Mouse (Mus musculus) small intestine, adult 2 months (tissue): ENCODE measurements around the gene Rbms3. TPM values are rescaled to one million over a fixed set of nuclear protein-coding genes. Genes with fewer than 3 reads are reported as not detected.

Experiments
- H3K27ac ChIP-seq: fragments of 200-500 bp; 2 replicates; pipeline ENCODE4 v1.5.1; 2012; ENCODE audit warnings: low read depth, low read length, control low read depth, inconsistent platforms; ENCODE audit not compliant: insufficient read depth
- H3K27me3 ChIP-seq: fragments of 200-500 bp; 2 replicates; pipeline ENCODE4 v1.6.1; 2012; ENCODE audit warnings: mild to moderate bottlenecking, moderate library complexity, low read length, inconsistent platforms; ENCODE audit not compliant: control insufficient read depth, insufficient read depth
- H3K36me3 ChIP-seq: fragments of 200-500 bp; 2 replicates; pipeline ENCODE4 v1.6.1; 2012; ENCODE audit warnings: mild to moderate bottlenecking, low read length, control low read depth, inconsistent platforms; ENCODE audit not compliant: control insufficient read depth, insufficient read depth
- H3K4me1 ChIP-seq: fragments of 200-500 bp; 2 replicates; pipeline ENCODE4 v1.6.1; 2012; ENCODE audit warnings: low read length, inconsistent platforms, mixed read lengths; ENCODE audit not compliant: control insufficient read depth, insufficient read depth, insufficient read length
- H3K4me3 ChIP-seq: fragments of 200-500 bp; 2 replicates; pipeline ENCODE4 v1.5.1; 2012; ENCODE audit warnings: low read depth, mild to moderate bottlenecking, control low read depth, inconsistent platforms, low read length, moderate library complexity
- CTCF ChIP-seq: fragments of 200-500 bp; IDR thresholded peaks from 2 replicates; pipeline ENCODE4 v1.5.1; 2012; ENCODE audit warnings: low read depth, mild to moderate bottlenecking, control low read depth, inconsistent platforms, low read length, moderate library complexity, mixed read lengths; ENCODE audit not compliant: insufficient replicate concordance, insufficient read length; ENCODE audit errors: extremely low read depth
- POLR2A ChIP-seq: fragments of 200-500 bp; IDR thresholded peaks from 2 replicates; pipeline ENCODE4 v1.6.1; 2012; ENCODE audit warnings: low read depth, mild to moderate bottlenecking, control low read depth, inconsistent platforms, low read length, moderate library complexity
- WGBS: fragments of 180-500 bp; shearing (Covaris S2); methylation state at CpG from one replicate; pipeline ENCODE4 v1.1.7; 2018; 5-methylcytosine and 5-hydroxymethylcytosine counted together
- polyA plus RNA-seq: library from polyadenylated mRNA; depleted of rRNA; stranded (reverse); fragments of >200 nt; gene quantifications from 2 replicates; pipeline ENCODE4 v1.2.3, GENCODE M21; 2012

Rbms3 gene
- polyA plus RNA-seq, 1 experiment: 3.3 TPM

DNA sequence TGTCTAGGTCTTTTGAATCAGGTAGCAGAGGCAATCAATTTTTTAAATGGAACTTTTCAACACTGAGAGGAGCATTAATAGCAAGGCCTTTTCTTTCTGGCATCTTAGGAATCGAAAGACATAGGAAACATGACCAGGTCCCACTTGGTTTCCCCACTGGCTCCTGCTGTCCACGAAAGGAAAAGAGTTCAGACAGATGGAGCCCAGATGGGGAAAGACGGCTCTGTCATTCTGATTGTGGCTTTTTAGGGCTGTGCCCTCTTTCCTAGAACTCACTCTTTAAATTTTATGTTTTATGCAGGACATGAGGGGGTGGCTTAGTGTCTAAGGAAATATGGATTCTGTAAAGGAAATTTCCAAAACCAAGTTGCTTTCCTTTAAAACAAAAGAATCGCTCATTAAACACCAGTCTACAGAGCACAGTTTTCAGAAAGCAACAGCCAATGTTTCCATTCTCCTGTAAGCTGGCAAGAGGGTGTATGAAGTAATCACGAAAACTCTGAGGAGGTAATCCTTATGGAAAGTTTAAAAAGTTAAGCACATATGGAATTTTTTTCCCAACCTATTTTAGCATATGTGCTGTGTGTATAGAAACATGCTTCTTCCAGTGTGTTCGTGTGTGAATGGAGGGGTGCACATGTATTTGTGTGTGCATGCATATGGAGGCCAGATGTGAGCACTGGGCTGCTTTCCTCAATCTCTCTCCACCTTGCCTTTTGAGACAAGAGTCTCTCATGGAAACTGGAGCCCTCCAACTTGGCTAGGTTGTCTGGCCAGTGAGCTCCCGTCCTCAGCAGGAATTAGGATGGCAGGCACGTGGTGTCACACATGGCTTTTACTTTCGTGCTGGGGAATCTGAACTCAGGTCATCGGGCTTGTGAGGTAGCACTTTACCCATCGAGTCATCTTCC is 843.3 kb downstream of the Rbms3 start:
- Histone ChIP-seq H3K27me3 (no peaks in the 10 kb centered on the region), H3K4me3 (no peak overlapping the region), H3K36me3 (no peaks in the 10 kb centered on the region), H3K27ac (no peak overlapping the region), H3K4me1 (no peaks in the 10 kb centered on the region)
- TF ChIP-seq CTCF (no peak), POLR2A (no peak)
- 85% methylated on average over 11 of the region's 11 CpGs for WGBS

DNA sequence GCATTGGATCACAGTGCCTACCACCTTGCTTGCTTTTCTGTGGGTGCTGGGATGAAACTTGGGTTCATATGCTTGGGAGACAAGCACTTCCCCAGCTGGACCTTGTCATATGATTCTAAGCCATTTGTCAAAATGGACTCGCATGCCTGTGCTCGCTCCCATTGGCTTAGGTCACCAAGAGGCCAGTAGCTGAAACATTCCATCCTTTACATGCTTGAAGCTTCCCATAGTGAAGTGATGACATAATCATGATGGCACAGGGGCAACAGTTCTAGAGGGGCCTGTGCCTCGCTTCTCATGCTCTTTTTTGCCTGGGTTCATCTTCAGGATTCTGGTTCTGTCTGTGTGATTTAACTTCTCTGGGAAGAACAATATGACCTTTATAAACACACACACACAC is 857.9 kb downstream of the Rbms3 start:
- Histone ChIP-seq H3K4me1 (no peaks in the 10 kb centered on the region), H3K4me3 (no peak overlapping the region), H3K36me3 (no peaks in the 10 kb centered on the region), H3K27ac (no peak overlapping the region), H3K27me3 (no peaks in the 10 kb centered on the region)
- no peak for TF ChIP-seq POLR2A
- no peak for TF ChIP-seq CTCF
- 70% methylated on average over 3 of the region's 3 CpGs for WGBS

DNA sequence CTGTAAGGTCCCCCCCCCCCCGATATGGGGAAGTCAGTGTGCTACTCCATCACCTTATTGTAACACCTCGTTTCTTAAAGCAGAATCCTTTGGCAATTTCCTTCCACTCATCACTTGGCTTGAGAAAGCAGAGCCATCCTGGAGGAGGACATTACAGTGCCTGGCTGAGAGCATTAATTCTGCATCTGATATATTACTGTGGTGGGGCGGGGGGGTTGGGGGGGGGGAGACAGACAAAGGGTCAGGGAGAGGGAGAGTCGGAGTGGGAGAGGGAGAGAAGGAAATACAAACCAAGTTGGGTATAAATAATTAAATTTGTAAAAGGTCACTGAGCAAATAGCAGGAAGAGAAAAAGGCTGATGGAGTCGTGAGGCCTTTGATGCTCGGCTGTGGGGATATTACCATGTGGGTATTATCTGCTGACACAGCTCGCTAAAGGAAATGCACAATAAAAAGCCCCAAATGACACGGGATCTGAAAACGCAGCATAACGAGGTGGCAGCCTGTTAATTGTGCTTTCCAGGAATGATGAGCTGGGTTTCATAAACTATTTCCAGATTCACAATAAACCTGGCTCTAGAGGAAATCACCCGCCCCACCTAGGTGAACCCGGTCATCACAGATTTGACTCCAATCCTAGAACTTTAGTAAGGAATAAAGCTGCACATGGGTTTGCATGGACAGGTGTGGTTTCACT is 860.2 kb downstream of the Rbms3 start:
- no peak for TF ChIP-seq CTCF
- TF ChIP-seq POLR2A: no peak
- H3K36me3 ChIP-seq: no peaks in the 10 kb centered on the region
- WGBS: 55% methylated on average over 12 of the region's 12 CpGs

DNA sequence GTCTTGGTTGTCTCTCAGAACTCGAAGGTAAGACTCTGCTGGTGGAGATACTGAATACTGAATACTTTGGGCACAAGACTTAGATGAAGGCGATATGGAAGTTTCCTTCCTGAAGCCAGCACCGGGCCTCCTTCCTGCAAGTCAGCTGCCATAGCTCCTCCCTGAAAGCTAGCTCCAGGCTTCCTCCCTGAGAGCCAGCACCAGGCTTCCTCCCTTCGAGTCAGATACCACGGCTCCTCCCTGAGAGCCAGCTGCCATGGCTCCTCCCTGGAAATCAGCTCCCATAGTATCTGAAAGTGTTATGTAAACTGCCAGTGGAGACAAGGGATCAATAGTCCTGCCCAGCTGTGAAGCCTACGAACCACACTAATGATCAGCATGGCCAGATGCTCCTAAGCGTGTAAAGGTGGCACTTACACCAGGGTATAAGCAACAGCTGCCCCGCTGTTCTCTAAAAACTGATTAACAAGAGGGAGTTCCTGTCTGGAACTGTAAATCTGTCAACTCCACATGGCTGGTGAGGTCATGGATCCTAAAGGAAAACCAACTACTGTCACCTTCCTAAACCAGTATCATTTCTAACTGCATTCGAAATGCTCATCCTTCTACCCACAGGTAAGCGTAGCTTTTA is 867.2 kb downstream of the Rbms3 start:
- 37% methylated on average over 10 of the region's 10 CpGs for WGBS
- Histone ChIP-seq H3K27me3 (no peaks in the 10 kb centered on the region), H3K4me1 (no peaks in the 10 kb centered on the region), H3K36me3 (no peaks in the 10 kb centered on the region), H3K27ac (no peak overlapping the region), H3K4me3 (no peak overlapping the region)
- no peak for TF ChIP-seq POLR2A
- no peak for TF ChIP-seq CTCF

More for the DNA sequence above, 860.2 kb downstream of the Rbms3 start:
- H3K27ac ChIP-seq: no peak overlapping the region
- no peaks in the 10 kb centered on the region for H3K27me3 ChIP-seq
- no peaks in the 10 kb centered on the region for H3K4me1 ChIP-seq
- H3K4me3 ChIP-seq: no peak overlapping the region

DNA sequence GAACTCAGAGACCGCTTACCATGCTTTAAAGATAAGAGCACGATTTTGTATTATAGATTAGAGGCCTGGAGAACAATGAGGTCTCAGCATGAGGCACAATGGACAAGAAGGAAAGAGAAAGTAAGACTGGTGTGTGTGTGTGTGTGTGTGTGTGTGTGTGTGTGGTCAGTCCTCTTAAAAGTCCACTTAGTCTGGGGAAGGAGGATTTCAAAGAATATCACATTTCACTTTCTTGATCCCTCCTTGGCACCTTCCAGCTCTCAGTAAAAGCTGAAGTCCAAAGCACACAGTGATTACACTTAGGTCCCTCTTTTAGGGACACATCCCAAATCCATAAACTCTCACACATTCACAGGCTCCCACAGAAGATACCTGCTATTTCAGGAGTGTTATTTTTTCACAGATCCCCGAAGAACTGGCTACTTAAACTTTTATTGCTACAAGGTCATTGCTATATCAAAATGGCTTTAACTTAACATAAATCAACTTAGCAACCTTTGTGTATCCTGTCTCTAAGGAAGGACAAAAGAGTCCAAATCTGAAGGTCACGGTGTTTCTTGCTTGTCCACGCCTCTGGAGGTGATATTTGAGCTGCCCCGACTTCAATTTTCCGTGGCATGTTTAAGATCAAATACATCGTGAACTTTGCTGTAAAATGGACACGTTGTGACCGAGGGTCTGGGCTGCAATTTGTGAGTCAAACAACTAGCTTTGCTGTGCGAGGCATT is 880.7 kb downstream of the Rbms3 start:
- 61% methylated on average over 11 of the region's 11 CpGs for WGBS
- Histone ChIP-seq H3K27me3 (no peaks in the 10 kb centered on the region), H3K36me3 (no peaks in the 10 kb centered on the region), H3K4me1 (no peaks in the 10 kb centered on the region), H3K27ac (no peak overlapping the region), H3K4me3 (no peak overlapping the region)
- TF ChIP-seq POLR2A (no peak), CTCF (no peak)

DNA sequence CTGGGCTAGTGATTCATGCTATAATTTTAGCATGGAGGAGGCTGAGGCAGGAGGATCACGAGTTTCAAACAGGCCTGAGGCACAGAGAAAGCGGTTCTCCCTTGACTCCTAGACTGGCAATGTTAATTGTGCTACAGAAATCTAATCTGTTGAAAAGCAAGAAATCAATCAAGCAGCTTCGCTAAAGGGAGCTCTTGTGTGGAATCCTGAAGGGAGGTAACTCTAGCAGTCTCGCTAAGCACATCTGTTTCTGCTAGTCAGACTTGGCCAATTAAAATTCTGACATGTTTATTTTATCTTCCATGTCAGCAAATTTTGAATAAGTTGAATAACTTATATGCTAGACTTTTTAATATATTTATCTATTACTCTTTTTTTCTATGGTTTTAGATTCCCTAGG is 881.4 kb downstream of the Rbms3 start:
- TF ChIP-seq CTCF (no peak), POLR2A (no peak)
- no peaks in the 10 kb centered on the region for H3K27me3 ChIP-seq
- WGBS: 78% methylated on average over 4 of the region's 4 CpGs
- H3K4me1 ChIP-seq: no peaks in the 10 kb centered on the region
- no peaks in the 10 kb centered on the region for H3K36me3 ChIP-seq
- H3K27ac ChIP-seq: no peak overlapping the region
- H3K4me3 ChIP-seq: no peak overlapping the region
